Mouse (Mus musculus) liver, postnatal 0 days (tissue): ENCODE data around the gene Trabd2b. TPM values are rescaled to one million over a fixed set of nuclear protein-coding genes. Genes with fewer than 3 reads are reported as not detected.

ENCODE experiments used
- ATAC-seq: fragments of 200-750 bp; cut with Nextera tagmentation; 2 replicates; pipeline ENCODE4 v1.8.0; 2017; ENCODE audit warnings: mild to moderate bottlenecking, moderate library complexity
- DNase-seq: peaks from one replicate; pipeline ENCODE4 v3.0.0-alpha.2; 2016
- H3K27ac ChIP-seq: fragments of 300-500 bp; sonication (generic); 2 replicates; pipeline ENCODE4 v1.5.1; 2014; ENCODE audit warnings: antibody characterized with exemption, moderate library complexity, mild to moderate bottlenecking, low read depth
- H3K27me3 ChIP-seq: fragments of 300-500 bp; sonication (generic); 2 replicates; pipeline ENCODE4 v1.6.1; 2014; ENCODE audit warnings: low read length, control low read depth, mixed read lengths; ENCODE audit not compliant: insufficient read depth
- H3K36me3 ChIP-seq: fragments of 300-500 bp; sonication (generic); replicated peaks from 2 replicates; pipeline ENCODE4 v1.6.1; 2014; ENCODE audit warnings: mild to moderate bottlenecking, control low read depth, low read length, moderate library complexity, mixed read lengths; ENCODE audit not compliant: insufficient read depth
- H3K4me1 ChIP-seq: fragments of 300-500 bp; sonication (generic); 2 replicates; pipeline ENCODE4 v1.6.1; 2014; ENCODE audit warnings: antibody characterized with exemption, mild to moderate bottlenecking, control low read depth; ENCODE audit not compliant: insufficient read depth
- H3K4me2 ChIP-seq: fragments of 300-500 bp; sonication (generic); 2 replicates; pipeline ENCODE4 v1.6.1; 2014; ENCODE audit warnings: low read depth, mild to moderate bottlenecking, low read length, moderate library complexity, mixed read lengths
- H3K4me3 ChIP-seq: fragments of 300-500 bp; sonication (generic); 2 replicates; pipeline ENCODE4 v1.5.1; 2014; ENCODE audit warnings: low read depth, low read length
- H3K9ac ChIP-seq: fragments of 300-500 bp; sonication (generic); replicated peaks from 2 replicates; pipeline ENCODE4 v1.6.1; 2014; ENCODE audit warnings: mild to moderate bottlenecking, moderate library complexity
- H3K9me3 ChIP-seq: fragments of 300-500 bp; sonication (generic); 2 replicates; pipeline ENCODE4 v1.6.1; 2016; ENCODE audit warnings: mild to moderate bottlenecking, control low read depth, low read length, mixed read lengths
- CTCF ChIP-seq: sonication (generic); IDR thresholded peaks from 2 replicates; pipeline ENCODE4 v1.5.1; 2016; ENCODE audit warnings: antibody characterized with exemption, low read depth
- EP300 ChIP-seq: IDR thresholded peaks from 2 replicates; pipeline ENCODE4 v1.6.1; 2016; ENCODE audit warnings: antibody characterized with exemption, low read depth, mild to moderate bottlenecking
- WGBS: fragments of 180-500 bp; shearing (Covaris S2); extraction: QIAGEN DNeasy Blood & Tissue Kit; methylation state at CpG from one replicate; pipeline ENCODE4 v1.1.7; 2014; ENCODE audit not compliant: insufficient replicate concordance; 5-methylcytosine and 5-hydroxymethylcytosine counted together
- polyA plus RNA-seq: library from polyadenylated mRNA; unstranded; fragments of >200 nt; fragmentation: Nextera tagmentation; extraction: Ambion mirVana; gene quantifications from 2 replicates; pipeline ENCODE4 v1.2.1, GENCODE M21; 2015

Gene Trabd2b
- polyA plus RNA-seq, 1 experiment from 2014 or later, result 0.06 TPM

DNA sequence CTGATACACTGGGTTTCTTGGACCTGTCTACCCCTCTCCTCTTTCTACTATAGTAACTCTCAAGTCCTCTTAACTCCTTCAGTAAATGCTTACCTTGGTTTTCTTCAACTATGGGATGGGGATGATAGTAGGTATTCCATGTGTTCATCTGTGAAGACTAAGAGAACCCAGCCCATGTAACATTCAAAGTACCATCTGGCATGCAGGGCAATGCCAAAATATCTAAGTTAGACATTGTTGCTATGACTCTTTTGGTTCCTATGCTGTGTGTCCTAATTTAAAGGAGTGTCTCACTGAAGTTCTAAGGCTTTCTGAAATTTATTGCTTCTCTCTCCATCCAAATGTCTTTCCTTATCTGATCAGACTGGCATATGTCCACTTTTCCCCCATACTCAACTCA, 106.6 kb downstream of the Trabd2b start:
- Histone ChIP-seq H3K27me3 (no peaks in the 10 kb centered on the region), H3K9ac (no peak overlapping the region), H3K9me3 (no peaks in the 10 kb centered on the region), H3K36me3 (no peaks in the 10 kb centered on the region), H3K4me3 (no peak overlapping the region), H3K4me2 (no peak overlapping the region), H3K27ac (no peak overlapping the region), H3K4me1 (no peaks in the 10 kb centered on the region)
- DNase-seq, result no peak
- no peak for ATAC-seq
- no peak for TF ChIP-seq CTCF
- no peak for TF ChIP-seq EP300

DNA sequence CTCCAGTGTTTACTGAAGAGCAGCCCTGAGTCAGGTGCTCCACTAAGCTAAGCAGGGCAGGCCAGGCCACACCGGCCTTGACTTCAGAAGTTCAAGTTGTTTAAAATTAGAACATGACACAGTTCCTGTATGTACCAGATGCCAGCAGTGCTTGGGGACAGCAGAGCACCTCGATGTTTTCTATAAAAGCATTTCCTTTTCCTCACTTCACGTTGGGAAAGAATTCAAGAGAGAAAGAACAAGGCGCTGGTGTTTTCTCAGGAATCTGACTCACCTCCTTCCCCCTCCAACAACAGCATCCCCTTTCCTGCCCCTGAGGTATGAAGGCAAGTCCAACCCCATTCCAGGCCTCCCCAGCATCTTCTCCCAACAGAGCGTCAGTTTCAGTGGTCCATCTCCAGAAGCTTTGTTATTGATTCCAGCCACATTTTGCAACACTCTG, 108.8 kb downstream of the Trabd2b start:
- no peak for DNase-seq
- no peak overlapping the region for H3K4me2 ChIP-seq
- no peak for ATAC-seq
- H3K36me3 ChIP-seq, result no peaks in the 10 kb centered on the region
- H3K27ac ChIP-seq, result no peak overlapping the region
- H3K4me1 ChIP-seq, result no peaks in the 10 kb centered on the region
- WGBS, result 30% methylated on average over 5 of the region's 5 CpGs
- TF ChIP-seq EP300, result no peak
- TF ChIP-seq CTCF, result no peak
- H3K9ac ChIP-seq, result no peak overlapping the region
- H3K4me3 ChIP-seq, result no peak overlapping the region
- no peaks in the 10 kb centered on the region for H3K9me3 ChIP-seq
- no peaks in the 10 kb centered on the region for H3K27me3 ChIP-seq

DNA sequence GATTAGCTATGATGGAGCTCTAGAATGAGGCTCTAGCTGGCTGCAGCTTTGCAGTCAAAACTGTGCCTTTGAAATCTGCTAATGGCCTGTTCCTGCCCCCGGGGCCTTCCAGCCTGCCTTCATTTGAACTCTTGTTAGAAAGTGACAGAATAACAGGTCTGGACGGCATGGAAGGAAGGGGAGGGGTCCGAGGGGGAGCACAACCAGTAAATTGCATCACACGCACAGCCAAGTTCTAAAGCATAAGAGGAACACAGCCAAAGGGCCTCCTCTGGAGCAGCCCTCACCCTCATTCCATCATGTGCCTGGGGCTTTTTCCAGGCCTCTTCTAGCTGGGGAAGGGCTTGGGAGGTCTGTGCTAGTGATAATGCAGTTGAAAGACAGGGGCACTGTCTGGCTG, 110.1 kb downstream of the Trabd2b start:
- Histone ChIP-seq H3K36me3 (no peaks in the 10 kb centered on the region), H3K27me3 (no peaks in the 10 kb centered on the region), H3K4me1 (no peaks in the 10 kb centered on the region), H3K9me3 (no peaks in the 10 kb centered on the region), H3K4me3 (no peak overlapping the region), H3K27ac (no peak overlapping the region), H3K9ac (no peak overlapping the region), H3K4me2 (no peak overlapping the region)
- TF ChIP-seq CTCF, result no peak
- TF ChIP-seq EP300, result no peak
- ATAC-seq, result no peak
- 30% methylated on average over 4 of the region's 4 CpGs for WGBS
- DNase-seq, result no peak

DNA sequence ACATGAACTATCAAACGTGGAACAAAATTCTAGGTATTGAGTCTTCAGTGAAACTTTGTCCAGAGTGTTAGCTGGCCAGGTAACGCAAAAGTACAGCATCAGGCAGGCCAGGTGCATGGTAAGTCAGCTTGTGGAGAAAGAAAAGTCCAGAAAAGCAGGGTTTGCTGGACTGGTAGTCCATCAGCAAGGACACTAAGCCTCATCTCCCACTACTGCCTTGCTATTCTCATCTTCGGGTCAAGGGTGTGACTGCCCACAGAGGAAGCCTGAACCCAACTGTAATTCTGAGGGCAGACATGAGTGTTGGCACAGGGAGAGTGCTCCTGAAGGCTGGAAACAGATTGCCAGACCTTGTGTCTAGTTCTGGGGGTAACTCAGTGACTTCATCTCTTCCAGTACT, 111.5 kb downstream of the Trabd2b start:
- DNase-seq, result no peak
- Histone ChIP-seq H3K4me3 (no peak overlapping the region), H3K4me1 (no peaks in the 10 kb centered on the region), H3K4me2 (no peak overlapping the region), H3K36me3 (no peaks in the 10 kb centered on the region), H3K9me3 (no peaks in the 10 kb centered on the region), H3K9ac (no peak overlapping the region), H3K27me3 (no peaks in the 10 kb centered on the region), H3K27ac (no peak overlapping the region)
- TF ChIP-seq CTCF (no peak), EP300 (no peak)
- no peak for ATAC-seq
- WGBS, result 62% methylated on average over 3 of the region's 3 CpGs

DNA sequence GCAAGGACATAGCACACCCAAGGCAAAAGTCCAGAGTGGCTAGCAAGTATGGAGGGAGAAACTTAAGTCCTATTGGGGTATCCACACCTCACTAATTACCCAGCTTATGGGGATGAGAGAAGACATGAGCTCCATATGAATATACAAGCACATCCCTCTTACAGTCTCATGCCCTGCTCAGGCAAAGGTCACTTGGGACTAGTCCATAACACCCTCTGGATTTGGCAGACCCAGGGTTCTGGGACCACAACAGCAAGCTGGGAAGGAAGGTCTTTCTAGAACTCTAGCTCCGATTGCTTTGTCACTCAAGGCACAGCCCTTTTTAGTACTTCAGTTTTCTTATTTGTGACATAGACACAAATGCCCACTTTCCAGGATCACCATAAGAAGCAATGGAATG, 112.0 kb downstream of the Trabd2b start:
- Histone ChIP-seq H3K4me3 (no peak overlapping the region), H3K4me2 (no peak overlapping the region), H3K27me3 (no peaks in the 10 kb centered on the region), H3K4me1 (no peaks in the 10 kb centered on the region), H3K9me3 (no peaks in the 10 kb centered on the region), H3K9ac (no peak overlapping the region), H3K27ac (no peak overlapping the region), H3K36me3 (no peaks in the 10 kb centered on the region)
- DNase-seq (no peak), ATAC-seq (no peak)
- WGBS, result 71% methylated on average over 1 of the region's 1 CpGs
- TF ChIP-seq CTCF (no peak), EP300 (no peak)

DNA sequence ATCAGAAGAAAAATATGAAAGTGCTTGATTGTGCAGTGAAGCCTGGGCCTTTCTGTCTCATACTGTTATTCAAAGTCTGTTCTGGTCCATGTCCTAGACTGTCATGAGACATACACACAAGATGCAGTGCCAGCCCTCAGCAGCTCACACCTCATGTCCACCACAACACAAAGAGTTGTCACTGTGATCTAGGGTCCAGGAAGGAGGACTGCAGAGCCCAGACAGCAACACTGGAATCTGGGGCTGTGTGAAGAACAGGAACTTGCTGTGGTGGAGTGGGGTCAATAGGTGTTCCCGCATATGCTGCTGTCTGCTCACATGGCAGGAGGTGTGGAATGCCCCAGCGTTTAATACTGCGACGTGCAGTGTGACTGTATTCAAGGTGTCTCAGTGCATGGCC, 112.8 kb downstream of the Trabd2b start:
- Histone ChIP-seq H3K4me2 (no peak overlapping the region), H3K9me3 (no peaks in the 10 kb centered on the region), H3K4me1 (no peaks in the 10 kb centered on the region), H3K27ac (no peak overlapping the region), H3K4me3 (no peak overlapping the region), H3K9ac (no peak overlapping the region), H3K36me3 (no peaks in the 10 kb centered on the region), H3K27me3 (no peaks in the 10 kb centered on the region)
- DNase-seq, result no peak
- TF ChIP-seq EP300, result no peak
- TF ChIP-seq CTCF, result no peak
- ATAC-seq, result no peak
- WGBS, result 74% methylated on average over 4 of the region's 4 CpGs

DNA sequence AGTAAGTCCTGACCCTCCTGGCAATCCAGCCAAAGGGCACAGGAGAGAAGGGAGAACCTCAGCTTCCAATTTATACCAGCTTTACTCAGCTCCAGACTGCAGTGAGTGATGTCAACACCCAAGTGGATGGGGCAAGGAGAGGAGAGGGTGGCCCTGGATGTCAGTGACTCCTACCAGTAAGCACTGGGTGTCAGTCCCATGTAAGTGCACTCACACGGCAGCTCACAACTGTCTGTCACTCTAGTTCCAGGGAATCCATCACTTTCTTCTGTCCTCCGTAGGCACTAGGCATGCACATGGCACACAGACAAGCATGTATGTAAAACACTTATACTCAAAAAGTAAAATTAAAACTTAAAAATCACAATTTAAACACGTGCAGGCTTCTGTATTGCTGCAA, 113.4 kb downstream of the Trabd2b start:
- H3K4me2 ChIP-seq, result no peak overlapping the region
- H3K27ac ChIP-seq, result no peak overlapping the region
- no peaks in the 10 kb centered on the region for H3K4me1 ChIP-seq
- H3K9ac ChIP-seq, result no peak overlapping the region
- WGBS, result 70% methylated on average over 3 of the region's 3 CpGs
- ATAC-seq (no peak), DNase-seq (no peak)
- H3K9me3 ChIP-seq, result no peaks in the 10 kb centered on the region
- no peaks in the 10 kb centered on the region for H3K36me3 ChIP-seq
- TF ChIP-seq CTCF, result no peak
- TF ChIP-seq EP300, result no peak
- no peak overlapping the region for H3K4me3 ChIP-seq
- H3K27me3 ChIP-seq, result no peaks in the 10 kb centered on the region
